Mouse (Mus musculus) gastrocnemius, adult 2 months (tissue): ENCODE measurements around the gene Cd80. TPM values are rescaled to one million over a fixed set of nuclear protein-coding genes. Genes with fewer than 3 reads are reported as not detected.
"Not testable (repeated sequence)": the region's sequence is repeated elsewhere in the genome, so short reads cannot be mapped to it uniquely, and the experiment has no call there.

ENCODE experiments used
- DNase-seq: peaks from one replicate; pipeline ENCODE4 v3.0.0; 2022
- H3K27ac ChIP-seq: fragments of 200-600 bp; 2 replicates; pipeline ENCODE4 v1.8.1; 2022; ENCODE audit warnings: mild to moderate bottlenecking
- H3K4me3 ChIP-seq: fragments of 200-600 bp; 2 replicates; pipeline ENCODE4 v1.8.1; 2022; ENCODE audit warnings: mild to moderate bottlenecking, moderate library complexity
- CTCF ChIP-seq: fragments of 200-600 bp; IDR thresholded peaks from 2 replicates; pipeline ENCODE4 v1.8.1; 2022; ENCODE audit warnings: antibody characterized with exemption, mild to moderate bottlenecking, moderate library complexity
- intact Hi-C: fragments of 180-260 bp; cut with DNase I; formaldehyde crosslinking; loops from one replicate; pipeline ENCODE4 v1.15.1; 2025
- total RNA-seq, 2 experiments: library from RNA; stranded (reverse); gene quantifications; 2 replicates each; pipeline ENCODE4 v1.2.3; 2021

Cd80 gene
- total RNA-seq, 2 experiments from 2014 or later, result 0.13 to 0.31 TPM

DNA sequence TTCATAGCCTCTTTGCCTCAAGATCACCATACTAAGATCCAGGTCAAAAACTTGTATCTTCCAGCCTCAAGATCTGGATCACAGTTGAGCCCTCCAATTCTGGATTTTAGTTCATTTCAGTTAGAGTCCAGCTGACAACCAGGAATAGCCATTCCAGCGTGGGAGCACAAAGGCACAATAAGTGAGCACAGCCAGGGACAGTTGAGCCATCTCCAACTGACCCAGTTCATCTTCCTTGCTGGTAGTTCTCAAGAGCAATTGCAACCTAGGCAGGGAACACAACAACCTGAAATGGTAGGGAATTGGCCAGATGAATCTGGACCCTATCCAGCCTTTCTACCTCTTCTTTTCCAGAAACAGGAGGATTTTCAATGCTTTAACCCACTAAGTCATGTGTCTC, 16.2 kb upstream of the Cd80 start:
- DNase-seq, result no peak
- TF ChIP-seq CTCF, result no peak
- no peak overlapping the region for H3K27ac ChIP-seq
- no peak overlapping the region for H3K4me3 ChIP-seq
- intact Hi-C loops, result no loop called here

DNA sequence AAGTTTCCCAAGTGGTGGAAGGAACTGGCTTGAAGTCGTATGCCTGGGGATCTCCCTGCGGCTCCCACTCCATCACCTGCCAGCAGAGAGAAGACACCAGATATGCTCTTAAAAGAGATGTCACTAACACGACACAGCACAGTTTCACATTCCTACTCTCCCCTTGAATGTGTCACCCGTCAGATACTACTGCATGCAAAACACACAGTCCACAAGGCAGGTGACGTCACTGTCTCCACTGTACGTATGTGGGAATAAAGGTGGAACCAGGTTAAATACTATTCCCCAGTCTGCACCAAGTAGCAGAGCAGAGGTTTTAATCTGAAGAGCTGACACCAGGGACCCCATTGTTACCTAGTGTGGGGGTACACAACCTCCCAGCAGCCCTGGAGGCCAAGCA, 15.0 kb upstream of the Cd80 start:
- Histone ChIP-seq H3K27ac (no peak overlapping the region), H3K4me3 (no peak overlapping the region)
- DNase-seq, result no peak
- no peak for TF ChIP-seq CTCF
- intact Hi-C loops, result no loop called here

DNA sequence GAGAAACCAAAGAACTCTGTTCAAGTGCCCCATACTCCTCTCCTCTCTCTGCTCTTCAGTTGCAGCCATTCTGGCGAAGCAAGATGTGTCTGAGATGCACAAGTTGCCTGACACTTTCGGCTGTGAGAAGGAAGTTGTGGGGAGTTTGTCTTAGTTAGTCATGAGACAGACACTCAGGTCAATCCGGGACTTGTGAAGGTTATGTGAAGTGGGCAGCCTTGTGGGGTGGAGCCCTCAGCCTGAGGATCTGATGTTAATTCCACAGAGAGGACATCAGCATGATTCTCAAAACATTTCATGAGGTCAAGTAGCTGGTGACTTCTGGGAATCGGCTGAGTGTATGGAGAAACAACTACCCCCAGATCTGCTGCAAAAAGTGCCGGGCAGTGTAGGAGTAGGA, 13.8 kb upstream of the Cd80 start:
- Histone ChIP-seq H3K27ac (no peak overlapping the region), H3K4me3 (no peak overlapping the region)
- intact Hi-C loops, result no loop called here
- DNase-seq, result no peak
- no peak for TF ChIP-seq CTCF

DNA sequence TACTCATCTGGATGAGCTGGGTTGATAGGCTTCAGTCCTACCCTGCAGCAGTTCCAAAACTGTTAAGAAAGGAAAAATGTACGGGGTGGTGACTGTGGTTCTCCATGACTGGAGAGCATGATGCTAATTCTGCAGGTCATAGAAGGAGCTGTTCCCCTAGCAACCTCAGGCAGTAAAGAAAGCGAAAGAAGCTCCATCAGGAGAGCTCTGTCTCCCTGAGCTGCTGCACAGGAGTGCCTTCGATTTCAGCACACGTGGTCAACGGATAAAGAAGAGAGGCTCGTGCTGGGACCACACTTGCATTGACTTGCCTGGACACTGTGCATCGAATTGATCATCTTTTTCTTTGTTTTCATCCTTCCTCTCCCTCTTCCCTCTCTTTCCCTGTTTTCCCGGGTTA, 13.1 kb upstream of the Cd80 start:
- TF ChIP-seq CTCF, result no peak
- Histone ChIP-seq H3K4me3 (no peak overlapping the region), H3K27ac (no peak overlapping the region)
- intact Hi-C loops, result no loop called here
- no peak for DNase-seq

DNA sequence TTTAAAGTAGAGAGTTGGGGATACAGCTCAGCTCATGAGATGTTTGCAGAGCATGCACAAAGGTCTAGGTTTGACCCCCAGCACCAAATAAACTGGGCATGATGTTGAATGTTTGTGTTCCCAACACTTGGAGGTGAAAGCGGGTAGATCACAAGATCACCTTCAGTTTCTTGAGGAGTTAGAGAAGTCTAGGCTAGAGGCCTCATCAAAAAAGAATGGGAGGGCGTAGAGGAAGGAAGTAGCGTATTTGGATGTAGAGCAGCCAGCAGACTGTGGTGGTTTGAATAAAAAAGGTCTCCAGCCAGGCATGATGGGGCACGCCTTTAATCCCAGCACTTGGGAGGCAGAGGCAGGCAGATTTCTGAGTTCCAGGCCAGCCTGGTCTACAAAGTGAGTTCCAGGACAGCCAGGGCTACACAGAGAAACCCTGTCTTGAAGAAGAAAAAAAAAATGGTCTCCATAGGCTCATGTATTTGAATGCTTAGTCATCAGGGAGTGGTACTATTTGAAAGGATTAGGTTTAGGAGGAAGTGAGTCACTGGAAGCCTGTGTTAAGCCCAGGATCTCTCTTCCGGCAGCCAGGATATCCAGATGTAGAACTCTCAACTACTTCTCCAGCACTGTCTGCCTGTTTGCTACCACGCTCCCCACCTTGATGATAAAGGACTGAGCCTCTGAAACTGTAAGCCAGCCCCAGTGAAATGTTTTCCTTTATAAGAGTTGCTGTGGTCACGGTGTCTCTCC, 11.5 kb upstream of the Cd80 start:
- no peak overlapping the region for H3K4me3 ChIP-seq
- DNase-seq, result no peak
- no peak overlapping the region for H3K27ac ChIP-seq
- no peak for TF ChIP-seq CTCF
- intact Hi-C loops, result no loop called here

DNA sequence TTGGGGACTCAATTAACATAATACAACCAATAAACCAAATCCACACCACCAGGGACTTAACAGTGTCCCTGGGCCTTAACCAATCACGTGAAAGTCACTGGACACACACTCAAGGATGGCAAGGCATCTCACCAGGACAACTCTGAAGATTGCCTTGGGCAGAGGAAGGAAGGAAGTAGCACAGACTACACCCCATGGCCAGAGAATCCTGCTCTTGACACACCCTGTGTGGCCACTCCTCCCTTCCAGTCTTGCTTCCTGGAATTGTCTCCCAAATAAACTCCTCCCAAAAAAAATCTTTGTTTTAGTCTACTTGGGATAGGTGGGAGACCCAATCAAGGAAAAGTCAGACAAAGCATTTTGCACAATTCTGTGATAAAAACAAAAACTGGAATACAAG, 10.3 kb upstream of the Cd80 start:
- TF ChIP-seq CTCF, result no peak
- intact Hi-C loops, result no loop called here
- no peak overlapping the region for H3K27ac ChIP-seq
- H3K4me3 ChIP-seq, result no peak overlapping the region
- DNase-seq, result no peak

DNA sequence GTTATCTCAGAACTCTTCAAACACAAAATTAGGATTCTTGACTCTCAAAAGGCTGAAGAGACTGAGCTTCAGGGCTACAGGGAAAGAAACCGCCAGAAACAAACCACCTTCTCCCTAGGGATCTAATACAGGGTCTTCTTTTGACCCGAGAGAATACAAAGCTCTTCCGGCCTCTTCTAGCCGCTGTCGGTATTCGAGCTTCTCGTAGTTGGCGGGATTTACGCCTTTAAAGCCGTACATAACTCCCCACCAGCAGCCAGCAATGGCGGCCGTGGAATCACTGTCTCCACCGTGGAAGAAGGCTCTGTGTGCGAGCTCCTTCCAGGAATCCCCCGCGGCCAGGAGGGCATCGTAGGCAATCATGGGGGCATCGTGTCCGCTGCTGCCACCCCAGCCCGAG, 9.8 kb upstream of the Cd80 start:
- TF ChIP-seq CTCF, result no peak
- H3K27ac ChIP-seq, result no peak overlapping the region
- no peak overlapping the region for H3K4me3 ChIP-seq
- intact Hi-C loops, result no loop called here
- no peak for DNase-seq

DNA sequence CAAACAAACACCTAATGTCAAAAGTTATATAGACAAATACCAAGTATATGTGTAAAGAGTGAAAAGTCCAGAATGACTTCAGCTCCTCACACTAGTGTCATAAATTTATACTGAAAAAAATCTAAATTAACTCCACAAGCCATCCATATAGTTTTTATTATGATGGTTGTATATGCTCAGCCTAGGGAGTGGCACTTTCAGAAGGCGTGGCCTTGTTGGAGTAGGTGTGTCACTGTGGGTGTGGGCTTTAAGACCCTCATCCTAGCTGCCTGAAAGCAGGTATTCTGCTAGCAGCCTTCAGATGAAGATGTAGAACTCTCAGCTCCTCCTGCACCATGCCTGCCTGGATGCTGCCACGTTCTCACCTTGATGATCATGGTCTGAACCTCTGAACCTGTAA, 9.2 kb upstream of the Cd80 start:
- H3K27ac ChIP-seq, H3K4me3 ChIP-seq, DNase-seq, intact Hi-C loops: not testable (repeated sequence)

DNA sequence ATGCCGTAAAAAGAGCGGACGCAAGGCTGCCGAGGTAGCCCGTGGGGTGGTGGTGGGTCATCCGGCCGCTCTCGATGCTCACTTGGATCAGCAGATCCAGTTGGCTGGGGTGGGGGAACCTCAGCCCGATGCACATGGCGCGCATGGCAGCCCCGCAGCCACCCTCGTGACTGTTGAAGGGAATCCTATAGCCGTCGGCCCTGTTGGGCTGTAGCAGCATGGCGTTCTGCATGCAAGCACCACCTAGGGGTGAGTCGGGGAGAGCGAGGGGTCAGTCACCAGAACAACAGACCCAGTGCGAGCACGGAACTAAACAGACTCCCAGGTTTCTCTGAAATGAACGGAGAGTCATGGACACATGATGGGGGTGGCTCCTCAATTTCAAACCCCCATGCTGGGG, 8.0 kb upstream of the Cd80 start:
- Histone ChIP-seq H3K27ac (no peak overlapping the region), H3K4me3 (no peak overlapping the region)
- TF ChIP-seq CTCF, result no peak
- intact Hi-C loops, result no loop called here
- DNase-seq, result no peak

DNA sequence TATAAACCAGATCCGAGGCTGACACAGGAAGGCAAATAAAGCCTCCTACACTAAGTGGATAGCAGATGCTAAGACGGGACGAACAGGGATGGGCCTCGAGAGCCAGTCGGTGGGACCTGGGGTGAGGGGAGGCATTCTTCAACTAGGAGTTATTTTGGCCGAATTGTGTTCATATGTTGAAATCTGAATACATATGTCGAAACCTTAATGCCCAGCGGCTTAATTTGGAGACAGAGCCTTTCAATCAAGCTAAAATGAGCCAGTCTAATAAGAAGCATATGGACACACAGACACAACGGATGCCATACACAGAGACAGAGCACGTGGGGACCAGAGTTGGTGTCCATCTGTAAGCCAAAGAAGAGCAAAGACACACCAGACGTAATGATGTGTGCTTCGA, 6.9 kb upstream of the Cd80 start:
- no peak for TF ChIP-seq CTCF
- DNase-seq, result no peak
- no peak overlapping the region for H3K4me3 ChIP-seq
- intact Hi-C loops, result no loop called here
- no peak overlapping the region for H3K27ac ChIP-seq

DNA sequence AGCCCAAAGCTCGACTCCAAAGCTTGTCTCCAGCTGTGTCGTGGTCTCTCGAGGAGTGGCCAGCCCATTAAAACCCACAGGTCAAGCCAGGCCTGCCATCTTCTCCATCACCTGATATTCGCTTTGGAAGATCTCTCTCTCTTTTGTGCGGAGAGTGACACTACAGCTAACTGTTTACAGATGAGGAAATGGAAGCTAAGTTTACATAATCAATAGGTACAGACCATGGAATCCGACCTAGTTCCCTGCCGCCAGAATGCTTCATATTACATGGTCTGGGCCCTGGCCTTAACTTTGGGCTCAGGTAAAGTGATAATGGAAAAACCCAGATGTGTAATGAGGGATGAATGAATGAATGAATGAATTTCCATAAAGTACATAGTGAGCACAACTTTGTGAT, 4.7 kb upstream of the Cd80 start:
- TF ChIP-seq CTCF, result no peak
- intact Hi-C loops, result loop anchor here (5.0 kb wide), 1 partner anchor 53 kb away; no protein-coding TSS in a partner anchor
- H3K27ac ChIP-seq, result no peak overlapping the region

DNA sequence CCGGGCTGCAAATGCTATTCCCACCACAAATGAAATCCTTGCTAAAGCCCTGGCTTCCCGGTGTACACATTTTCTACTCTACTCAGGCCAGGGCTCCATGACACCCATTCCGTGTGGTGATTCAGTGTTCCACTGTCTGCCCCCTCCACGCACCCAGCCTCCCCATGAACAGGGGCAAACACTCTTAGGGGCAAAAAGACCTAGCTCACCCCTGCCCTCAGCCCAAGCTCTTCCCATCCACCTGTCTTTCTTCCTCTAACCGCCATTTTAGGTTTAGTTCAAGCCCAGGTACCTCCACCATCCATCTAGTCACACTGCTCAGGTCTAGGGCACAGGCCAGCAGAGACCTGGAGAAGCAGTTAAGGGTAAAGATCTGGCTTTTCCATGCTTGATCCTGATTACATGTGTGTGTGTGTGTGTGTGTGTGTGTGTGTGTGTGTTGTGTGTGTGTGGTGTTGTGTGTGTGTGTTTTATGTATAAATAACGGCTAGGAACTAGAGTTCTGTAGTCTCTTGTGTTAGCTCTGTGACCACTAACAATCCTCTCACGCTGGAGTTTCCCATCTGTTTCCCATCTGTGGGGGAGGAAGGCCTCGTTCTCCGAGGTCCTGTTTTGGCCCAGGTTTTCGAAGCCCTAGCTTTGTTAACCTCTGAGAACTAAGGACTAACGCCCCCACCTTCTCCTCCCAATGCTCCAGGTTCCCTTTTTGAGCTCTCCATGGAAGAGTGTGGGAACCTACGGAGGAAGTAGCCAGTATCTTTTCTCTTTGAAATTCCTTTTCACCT, 3.7 kb upstream of the Cd80 start:
- DNase-seq, result no peak
- intact Hi-C loops, result loop anchor here (2.0 to 5.0 kb wide), 3 partner anchors 54 to 105 kb away; partner anchors contain the start of genes Cox17 and Gm21987

More for the DNA sequence above, 4.7 kb upstream of the Cd80 start:
- H3K4me3 ChIP-seq, result no peak overlapping the region
- DNase-seq, result no peak

DNA sequence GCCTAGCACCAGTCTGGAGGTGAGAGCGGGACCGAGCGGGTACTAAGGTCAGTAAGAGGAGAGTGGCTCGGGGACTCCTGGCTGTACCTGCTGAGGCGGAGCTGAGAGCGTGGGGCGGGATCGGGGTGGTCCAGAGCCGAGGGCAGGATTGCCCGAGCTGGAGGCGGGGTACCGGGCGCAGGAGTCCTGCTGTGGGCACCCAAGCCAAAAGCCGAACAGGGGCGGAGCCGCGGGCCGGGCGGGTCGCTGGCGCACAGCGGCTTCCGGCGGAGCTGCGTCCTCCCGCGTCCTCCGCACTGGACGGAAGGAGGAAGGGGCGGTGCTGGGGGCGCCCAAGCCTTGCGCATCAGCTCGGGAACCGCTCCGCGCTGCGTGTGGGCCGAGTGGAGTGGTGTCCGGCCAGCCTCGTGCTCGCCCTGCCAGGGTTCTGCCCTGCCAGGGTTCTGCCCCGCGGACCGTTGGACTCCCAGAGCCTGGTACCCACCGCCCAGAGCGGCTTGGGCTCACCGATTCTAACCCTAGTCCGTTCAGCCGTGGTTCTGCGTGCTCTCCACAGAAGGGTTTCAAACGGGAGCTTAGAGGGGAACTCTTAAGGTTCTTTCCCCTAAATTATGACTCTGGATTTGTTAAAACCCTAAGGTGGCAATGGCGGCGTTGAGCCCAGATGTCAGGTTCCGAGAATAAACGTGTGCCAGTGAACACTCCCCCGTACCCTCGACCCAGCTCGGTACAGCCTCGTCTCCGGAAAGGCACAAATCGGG, 2.7 kb upstream of the Cd80 start, which contains the start of gene Adprh:
TSS of gene Adprh (minus strand) at position 262 of the 761 bp plus-strand sequence.
- TF ChIP-seq CTCF, result no peak; the same call in 1 of the 2 replicates
- peak; percentile 98 for DNase-seq
- intact Hi-C loops, result loop anchor here (2.0 to 5.0 kb wide), 3 partner anchors 55 to 106 kb away; partner anchors contain the start of genes Cox17 and Gm21987
- Histone ChIP-seq H3K4me3 (peak within 1 kb of the TSS; percentile 96), H3K27ac (peak within 1 kb of the TSS; percentile 96)

More for the DNA sequence above, 3.7 kb upstream of the Cd80 start:
- Histone ChIP-seq H3K4me3 (peak overlapping the region; percentile 96), H3K27ac (peak overlapping the region; percentile 96)
- no peak for TF ChIP-seq CTCF
